Mouse (Mus musculus): ENCODE measurements around the gene Furin.

DNA sequence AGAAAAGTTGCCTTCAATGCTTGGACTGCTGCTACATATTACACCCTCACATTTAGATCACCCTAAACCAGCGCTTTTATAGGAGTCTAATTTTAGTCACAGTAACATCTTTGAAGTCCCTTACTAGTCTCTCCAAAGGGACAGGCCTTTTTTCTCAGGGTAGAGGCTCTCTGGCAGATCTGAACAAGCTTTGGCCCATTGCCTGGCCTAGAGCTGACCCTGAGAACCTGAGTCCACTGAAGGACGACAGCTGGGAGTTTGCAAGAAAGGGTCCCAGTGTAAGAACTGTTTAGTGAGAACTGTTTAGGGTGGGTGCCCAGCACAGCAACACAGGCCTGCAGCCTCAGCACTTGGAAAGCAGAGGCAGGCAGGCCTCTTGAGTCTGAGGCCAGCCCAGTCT is 39.5 kb downstream of the Furin start:
- no peak for TF ChIP-seq GATA1 (IDR thresholded peaks at IDR 0.05; ENCODE audit: borderline replicate concordance, low read length)
- no peak for TF ChIP-seq FLI1 (IDR thresholded peaks at IDR 0.05; ENCODE audit: low read length)

All from megakaryocyte, embryonic 14.5 days (primary cell).